Mouse (Mus musculus) lung, adult 2 months (tissue): ENCODE results near the gene Mrps31. TPM values are rescaled to one million over a fixed set of nuclear protein-coding genes. Genes with fewer than 3 reads are reported as not detected.

Experiments
- DNase-seq: peaks from one replicate; pipeline ENCODE4 v3.0.0; 2022
- H3K4me1 ChIP-seq: fragments of 200-500 bp; 2 replicates; pipeline ENCODE4 v1.6.1; 2011; ENCODE audit warnings: low read length; ENCODE audit not compliant: control insufficient read depth, insufficient read depth
- H3K4me3 ChIP-seq: fragments of 200-500 bp; replicated peaks from 2 replicates; pipeline ENCODE3; 2011; ENCODE audit warnings: low read depth, mild to moderate bottlenecking, control low read depth, low read length; ENCODE audit errors: extremely low read depth
- CTCF ChIP-seq: fragments of 200-500 bp; IDR thresholded peaks from 2 replicates; pipeline ENCODE4 v1.5.1; 2011; ENCODE audit warnings: mild to moderate bottlenecking, low read length, control low read depth; ENCODE audit not compliant: insufficient read depth
- POLR2A ChIP-seq: fragments of 200-500 bp; IDR thresholded peaks from 2 replicates; pipeline ENCODE4 v1.6.1; 2011; ENCODE audit warnings: low read depth, mild to moderate bottlenecking, control low read depth, low read length, borderline replicate concordance; ENCODE audit errors: extremely low read depth
- WGBS: fragments of 180-500 bp; shearing (Covaris S2); methylation state at CpG from one replicate; pipeline ENCODE4 v1.1.7; 2018; 5-methylcytosine and 5-hydroxymethylcytosine counted together
- polyA plus RNA-seq: library from polyadenylated mRNA; depleted of rRNA; stranded (reverse); fragments of >200 nt; gene quantifications from 2 replicates; pipeline ENCODE4 v1.2.3, GENCODE M21; 2012; rRNA removed

Gene Mrps31
- polyA plus RNA-seq, 1 experiment: 3.7 TPM

DNA sequence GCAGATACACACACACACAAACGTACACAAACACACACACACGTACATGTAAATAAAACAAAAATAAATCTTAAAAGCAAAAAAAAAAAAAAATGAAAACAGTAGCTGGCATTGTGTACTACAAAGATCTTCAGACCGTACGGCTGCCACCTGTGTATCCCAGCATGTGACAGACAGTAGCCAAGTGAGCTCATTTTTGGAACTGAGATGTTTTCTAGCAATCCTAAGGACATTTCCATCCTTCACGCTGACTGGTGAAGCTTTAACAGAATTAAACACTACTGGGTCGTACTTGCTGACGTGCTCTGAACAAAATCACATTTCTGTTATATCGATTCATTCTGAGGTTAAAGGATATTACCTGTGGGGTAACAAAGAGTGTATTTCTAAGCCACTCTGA lies 15.9 kb upstream of the Mrps31 start:
- 95% methylated on average over 8 of the region's 8 CpGs for WGBS
- TF ChIP-seq POLR2A: no peak
- TF ChIP-seq CTCF: no peak

DNA sequence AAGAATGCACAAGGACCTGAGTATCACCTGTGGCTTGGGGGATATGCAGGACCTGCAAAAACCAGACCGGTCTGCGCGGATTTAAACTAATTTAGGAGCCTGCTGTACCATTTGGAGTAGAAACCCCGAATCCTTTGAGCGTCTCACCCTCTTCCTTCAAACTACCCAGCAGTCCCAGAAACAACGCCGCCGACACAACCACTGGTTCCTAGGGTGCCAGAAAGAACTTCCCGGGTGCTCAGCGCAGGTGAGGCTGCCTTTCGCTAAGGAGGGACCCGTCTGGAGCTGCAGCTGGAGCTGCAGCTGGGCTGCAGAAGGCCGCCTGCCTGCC lies 13.4 kb upstream of the Mrps31 start:
- 3% methylated on average over 13 of the region's 13 CpGs for WGBS
- H3K4me3 ChIP-seq: peak overlapping the region; percentile 75
- no peak for TF ChIP-seq POLR2A
- TF ChIP-seq CTCF: no peak
- peaks cover 2% of the 10 kb centered on the region; the same call in 1 of the 2 replicates for H3K4me1 ChIP-seq
- DNase-seq: no peak

More for the DNA sequence above, 15.9 kb upstream of the Mrps31 start:
- H3K4me1 ChIP-seq: peaks cover 2% of the 10 kb centered on the region; the same call in 1 of the 2 replicates
- H3K4me3 ChIP-seq: no peak overlapping the region
- no peak for DNase-seq

DNA sequence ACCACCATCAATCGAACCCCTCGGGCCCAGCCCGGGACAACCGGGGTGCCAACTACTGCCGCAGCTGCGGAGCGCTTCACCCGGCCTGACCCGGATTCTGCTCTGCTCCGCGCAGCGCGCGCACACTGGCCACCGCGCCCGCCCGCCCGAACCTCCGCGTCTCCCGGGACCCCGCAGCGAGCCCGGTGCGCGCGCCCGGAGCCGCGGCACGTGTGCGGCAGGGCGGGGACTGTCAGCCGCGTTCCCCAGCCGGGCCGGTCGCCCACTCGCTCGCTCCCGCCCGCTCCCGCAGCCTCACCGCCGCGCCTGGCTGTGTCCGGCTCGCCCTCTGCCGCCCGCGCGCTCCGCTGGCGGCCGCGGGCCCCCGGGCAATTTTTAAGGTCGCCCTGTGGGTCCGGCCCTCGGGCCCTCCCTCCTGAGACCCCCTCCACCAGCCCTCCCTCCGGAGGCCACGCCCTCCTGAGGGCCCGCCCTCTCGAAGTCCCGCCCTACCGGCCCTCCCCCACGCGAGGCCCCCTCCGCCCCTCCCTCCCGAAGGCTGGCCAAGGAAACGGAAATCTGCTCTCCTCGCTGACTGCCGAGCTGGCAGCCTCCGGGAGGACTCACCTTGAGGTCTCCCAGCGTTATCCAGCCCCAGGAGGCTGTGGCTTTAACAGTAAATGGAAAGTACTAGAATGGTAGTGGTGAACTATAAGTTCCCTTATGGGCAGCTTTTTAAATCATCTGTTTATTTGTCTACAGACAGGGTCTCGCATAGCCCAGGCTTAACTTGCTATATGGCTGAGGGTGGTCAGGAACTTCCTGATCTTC lies 12.8 kb upstream of the Mrps31 start, which contains the start of gene Slc25a15:
Gene Slc25a15, minus strand, starts transcription at position 456 of the 810 bp plus-strand sequence.
- WGBS: under 1% methylated on average over 67 of the region's 77 CpGs
- Histone ChIP-seq H3K4me3 (peak within 1 kb of the TSS; percentile 75), H3K4me1 (peaks cover 2% of the 10 kb centered on the region; the same call in 1 of the 2 replicates)
- DNase-seq: peak; percentile 93
- TF ChIP-seq POLR2A (peak; percentile 97), CTCF (no peak)

DNA sequence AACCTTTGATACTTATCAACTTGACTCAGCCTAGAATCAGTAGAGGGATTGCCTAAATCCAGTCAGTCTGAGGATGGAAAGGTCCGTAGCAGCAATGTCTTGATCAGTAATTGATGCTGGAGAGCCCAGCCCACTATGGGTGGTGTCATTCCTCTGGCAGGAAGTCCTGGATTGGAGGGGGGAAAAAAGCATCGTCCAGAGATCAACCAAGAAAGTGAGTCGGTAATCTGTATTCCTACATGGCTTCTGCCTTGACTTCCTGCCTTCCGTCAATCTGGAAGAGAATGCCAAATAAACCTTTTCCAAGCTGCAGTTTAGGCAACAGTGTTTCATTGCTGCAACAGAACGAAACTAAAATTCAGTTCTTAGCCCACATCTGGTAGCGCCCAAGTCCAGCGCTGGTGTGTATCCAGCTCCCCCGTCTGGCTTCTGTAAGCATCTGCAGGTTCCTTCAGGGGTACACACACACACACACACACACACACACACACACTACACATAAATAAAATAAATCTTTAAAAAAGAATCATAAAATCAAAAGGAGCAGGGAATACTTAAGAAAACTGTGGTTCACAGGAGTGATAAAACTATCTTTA lies 11.8 kb upstream of the Mrps31 start:
- TF ChIP-seq POLR2A: no peak
- no peak for TF ChIP-seq CTCF
- no peak overlapping the region for H3K4me3 ChIP-seq
- WGBS: 61% methylated on average over 8 of the region's 8 CpGs

DNA sequence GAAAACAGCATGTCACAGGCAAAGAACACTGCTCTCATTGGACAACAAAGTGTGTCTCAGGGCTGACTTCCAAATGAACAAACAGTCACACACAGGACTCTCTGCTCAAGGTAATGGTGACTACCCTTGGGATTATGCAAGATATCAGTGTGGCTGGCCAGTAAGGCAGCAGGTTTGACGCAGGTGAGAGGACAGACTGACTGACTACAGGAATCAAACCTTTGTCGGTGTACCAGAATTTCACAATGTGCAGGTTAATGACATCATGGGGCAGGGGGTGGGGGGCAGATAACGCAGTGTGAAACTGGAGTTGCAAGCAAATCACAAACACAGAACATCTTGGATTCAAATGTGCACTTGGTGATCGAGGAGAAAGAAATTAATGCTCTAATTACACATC lies 10.6 kb upstream of the Mrps31 start:
- peaks cover 2% of the 10 kb centered on the region; the same call in 1 of the 2 replicates for H3K4me1 ChIP-seq
- no peak overlapping the region for H3K4me3 ChIP-seq
- TF ChIP-seq POLR2A (no peak), CTCF (no peak)
- DNase-seq: no peak
- WGBS: 83% methylated on average over 4 of the region's 4 CpGs

More for the DNA sequence above, 11.8 kb upstream of the Mrps31 start:
- DNase-seq: no peak
- H3K4me1 ChIP-seq: peaks cover 2% of the 10 kb centered on the region; the same call in 1 of the 2 replicates

DNA sequence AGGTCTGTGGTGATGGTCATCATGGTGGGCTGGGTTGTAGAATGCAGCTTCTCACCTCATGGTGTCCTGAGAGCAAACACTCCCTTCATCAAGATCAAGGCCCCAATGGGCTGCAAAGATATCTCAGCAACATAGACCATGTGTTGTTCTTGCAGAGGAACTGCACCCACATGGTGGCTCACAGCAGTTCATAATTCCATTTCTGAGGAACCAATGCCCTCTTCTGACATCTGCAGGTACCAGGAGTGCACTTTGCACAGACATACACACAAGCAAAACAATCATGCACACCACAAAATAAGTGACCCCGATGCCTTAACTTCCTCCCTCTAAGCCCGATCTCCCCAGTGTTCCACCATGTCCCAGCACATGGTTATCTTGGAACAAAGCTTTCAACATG lies 7.9 kb upstream of the Mrps31 start:
- no peak for DNase-seq
- TF ChIP-seq POLR2A (no peak), CTCF (no peak)
- H3K4me3 ChIP-seq: no peak overlapping the region
- WGBS: 86% methylated on average over 2 of the region's 2 CpGs
- H3K4me1 ChIP-seq: no peaks in the 10 kb centered on the region; the same call in 1 of the 2 replicates

DNA sequence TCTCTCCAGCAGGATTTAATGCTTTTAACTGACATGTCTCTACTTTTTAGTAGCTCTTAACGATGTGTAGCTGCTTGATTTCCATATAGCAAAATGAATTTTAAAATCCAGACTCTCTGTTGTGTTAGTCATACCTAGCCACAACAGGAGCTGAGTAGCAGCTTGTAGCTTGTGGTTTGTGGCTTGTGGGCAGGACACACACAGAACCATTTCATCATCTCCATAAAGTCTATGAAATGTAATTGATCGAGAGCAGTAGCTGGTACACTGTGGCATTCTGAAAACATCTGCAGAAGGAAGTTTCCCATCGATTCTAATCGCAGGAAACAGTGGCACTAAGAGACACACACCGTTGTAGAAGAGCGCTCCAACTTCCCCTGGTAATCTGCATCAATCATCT lies 5.4 kb upstream of the Mrps31 start:
- no peak overlapping the region for H3K4me3 ChIP-seq
- no peaks in the 10 kb centered on the region for H3K4me1 ChIP-seq
- no peak for DNase-seq
- WGBS: 48% methylated on average over 6 of the region's 6 CpGs
- no peak for TF ChIP-seq CTCF
- no peak for TF ChIP-seq POLR2A

DNA sequence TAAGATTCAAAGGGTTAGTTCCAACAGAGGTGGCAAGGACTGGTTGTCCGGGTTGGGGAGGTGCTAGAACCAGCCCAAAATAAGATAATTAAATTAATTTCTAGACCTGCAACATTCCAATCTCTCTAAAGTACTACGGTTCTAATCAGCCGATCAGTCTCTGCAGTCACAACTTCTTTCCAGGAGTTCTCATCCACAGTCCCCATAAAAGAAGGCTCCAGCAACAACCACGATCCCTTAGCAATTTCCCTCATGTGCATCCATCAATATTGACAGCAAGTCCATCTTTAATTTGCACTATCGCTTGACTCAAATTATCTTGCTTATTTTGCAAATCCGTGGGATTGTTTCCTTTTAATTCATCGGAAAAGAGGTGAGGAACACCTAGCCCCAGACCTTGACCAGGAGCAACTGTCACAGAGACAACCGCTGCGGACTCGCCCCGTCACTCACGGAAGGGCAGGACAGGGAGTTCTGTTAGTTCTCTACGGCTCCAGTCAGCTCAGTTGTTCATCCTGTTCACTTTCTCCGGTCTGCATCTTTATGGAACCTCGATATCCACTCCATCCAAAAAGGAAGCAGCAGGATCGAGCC lies 376 bp upstream of the Mrps31 start:
- Histone ChIP-seq H3K4me3 (peak overlapping the region; percentile 97), H3K4me1 (0 out of 2 replicates have a peak, but pooled peaks cover 2% of the 10 kb centered on the region)
- DNase-seq: no peak
- WGBS: 13% methylated on average over 16 of the region's 16 CpGs
- TF ChIP-seq CTCF (no peak), POLR2A (no peak)

DNA sequence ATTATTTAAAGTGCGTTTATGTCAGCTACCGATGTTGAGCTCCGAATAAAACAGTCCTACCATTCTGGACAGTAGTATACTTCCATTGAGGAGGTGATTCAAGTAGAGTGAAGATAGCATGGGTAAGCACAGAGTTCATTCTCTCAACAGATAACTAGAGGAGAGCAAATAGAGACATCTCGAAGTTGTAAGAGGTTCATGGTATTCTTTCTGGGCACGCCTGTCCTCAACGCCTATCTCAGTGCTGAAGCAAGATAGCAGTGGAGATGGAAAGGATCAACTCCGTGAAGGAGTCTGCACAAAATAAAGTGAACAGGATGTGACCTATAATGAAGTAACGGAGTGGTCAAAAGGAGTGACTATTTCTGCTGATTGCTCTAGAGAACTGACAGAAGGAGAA lies 810 bp downstream of the Mrps31 start:
- Histone ChIP-seq H3K4me3 (peak overlapping the region; percentile 97), H3K4me1 (0 out of 2 replicates have a peak, but pooled peaks cover 2% of the 10 kb centered on the region)
- TF ChIP-seq POLR2A: no peak
- no peak for TF ChIP-seq CTCF
- 12% methylated on average over 8 of the region's 8 CpGs for WGBS
- no peak for DNase-seq

Other genes starting within 250 kb of the Mrps31 start
- 0.88 and 1.5 TPM in 2 replicates for gene Nek3, start 244.9 kb upstream of the Mrps31 start, polyA plus RNA-seq
- gene Ckap2, start 225.5 kb upstream of the Mrps31 start, polyA plus RNA-seq: 0.20 and 1.3 TPM in 2 replicates
- gene Vps36, start 218.6 kb upstream of the Mrps31 start, polyA plus RNA-seq: 10.1 and 14.6 TPM in 2 replicates
- 23.1 and 25.5 TPM in 2 replicates for gene Thsd1, start 184.0 kb upstream of the Mrps31 start, polyA plus RNA-seq
- not detected in 2 replicates for gene Tpte, start 127.9 kb upstream of the Mrps31 start, polyA plus RNA-seq
- 2.7 and 3.2 TPM in 2 replicates for gene Slc25a15, start 12.8 kb upstream of the Mrps31 start, polyA plus RNA-seq